Mouse (Mus musculus) heart, postnatal 36 days (tissue): ENCODE measurements around the gene Syt9. TPM values are rescaled to one million over a fixed set of nuclear protein-coding genes. Genes with fewer than 3 reads are reported as not detected.
A peak's percentile ranks its signal among the peaks of the same experiment; 100 is the strongest.

ENCODE experiments used
- DNase-seq, 2 experiments: peaks; one replicate each; pipeline ENCODE4 v3.0.0; 2021 to 2022
- intact Hi-C: fragments of 180-260 bp; cut with DNase I; formaldehyde crosslinking; loops from one replicate; pipeline ENCODE4 v1.15.1; 2025
- total RNA-seq, 2 experiments: library from RNA; stranded (reverse); gene quantifications; 2 replicates each; pipeline ENCODE4 v1.2.3; 2021

Gene Syt9
- total RNA-seq: not detected

DNA sequence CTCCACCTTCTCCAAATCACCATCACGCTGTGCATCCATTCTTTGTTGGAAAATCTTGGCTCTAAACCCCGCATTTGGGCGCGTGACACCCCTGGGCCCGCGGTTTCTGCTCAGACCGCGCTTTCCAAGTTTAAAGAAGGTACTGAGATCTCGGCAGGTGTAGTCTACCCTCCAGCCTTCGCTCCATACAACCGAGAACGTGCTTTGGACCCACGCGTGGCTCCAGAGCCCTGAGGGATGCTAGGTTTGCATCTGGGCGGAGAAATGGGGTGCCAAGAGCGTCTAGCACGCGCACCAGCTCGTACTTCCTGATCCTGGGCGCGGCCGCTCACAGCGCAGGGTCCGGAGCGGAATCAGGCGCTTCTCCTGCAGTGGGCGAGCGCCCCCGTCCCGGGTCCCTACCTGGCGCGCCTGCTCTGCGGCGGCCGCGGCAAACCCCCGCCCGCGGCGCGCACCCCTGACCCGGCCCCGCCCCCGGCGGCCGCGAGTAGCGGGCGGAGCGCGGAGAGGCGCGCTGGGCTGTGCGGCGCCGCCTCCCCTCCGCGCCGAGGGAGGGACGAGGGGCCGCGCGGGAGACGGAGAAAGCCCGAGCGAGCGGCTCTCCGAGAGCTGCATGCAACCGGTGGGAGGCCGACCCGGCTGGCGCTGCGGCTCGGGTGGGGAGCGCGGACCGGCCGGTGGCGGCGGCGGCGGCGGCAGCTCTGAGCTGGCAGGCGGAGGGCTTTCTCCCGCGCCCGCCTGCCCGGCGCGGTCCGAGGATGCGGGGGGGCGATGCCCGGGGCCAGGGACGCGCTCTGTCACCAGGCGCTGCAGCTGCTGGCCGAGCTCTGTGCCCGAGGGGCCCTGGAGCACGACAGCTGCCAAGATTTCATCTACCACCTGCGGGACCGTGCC, at the start of gene Syt9:
Syt9 (plus strand) TSS at position 497 of the 894 bp plus-strand sequence.
- peak; percentile 10 to 17 for DNase-seq
- intact Hi-C loops: no loop called here

- intact Hi-C loops: no loop called here
- no peak for DNase-seq
Observed at GRCm38 (mm10) chr7:107339013-107339412, 31.5 kb upstream of the Syt9 start.

DNA sequence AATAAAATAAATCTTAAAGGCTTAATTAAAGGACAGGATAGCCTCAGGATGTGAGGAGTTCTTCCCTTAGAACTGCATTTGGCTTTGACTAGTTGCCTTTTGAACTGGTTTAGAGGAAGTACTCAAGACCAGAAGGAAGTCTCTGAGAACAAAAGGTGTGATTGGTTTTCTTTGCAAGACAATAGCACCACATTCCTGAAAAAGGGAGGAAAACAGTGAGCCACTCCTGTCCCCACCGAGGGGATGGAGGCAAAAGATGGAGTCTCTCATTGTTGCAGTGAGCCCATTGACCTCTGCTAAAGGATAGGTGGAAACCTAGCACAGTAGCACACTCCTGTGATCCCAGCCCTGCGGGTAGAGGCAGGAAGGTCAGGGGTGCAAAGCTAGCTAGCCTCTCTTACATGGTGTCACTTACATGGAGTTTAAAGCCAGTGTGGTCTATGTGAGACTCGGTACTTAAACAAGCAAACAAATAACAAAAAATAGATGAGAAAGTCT, 30.9 kb upstream of the Syt9 start:
- DNase-seq: no peak
- intact Hi-C loops: no loop called here

DNA sequence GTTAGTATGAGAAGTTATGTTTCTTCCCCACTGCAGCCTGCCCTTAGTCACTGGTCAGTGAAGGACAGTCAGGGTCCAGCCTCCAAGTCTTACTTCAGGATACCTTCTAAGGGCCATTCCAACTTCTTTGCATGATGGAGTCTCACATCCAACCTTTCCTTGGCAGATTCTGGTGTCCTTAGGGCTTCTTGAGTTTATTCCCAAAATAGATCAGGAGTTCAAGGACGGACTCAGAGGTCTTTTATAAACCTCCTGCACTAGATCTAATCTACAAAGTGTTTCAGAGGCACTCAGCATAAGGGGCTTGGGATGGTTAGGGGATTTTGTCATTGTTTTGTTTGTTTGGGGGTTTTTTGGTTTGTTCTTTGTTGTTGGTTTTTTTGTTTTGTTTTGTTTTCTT, 30.3 kb upstream of the Syt9 start:
- no peak for DNase-seq
- intact Hi-C loops: no loop called here

DNA sequence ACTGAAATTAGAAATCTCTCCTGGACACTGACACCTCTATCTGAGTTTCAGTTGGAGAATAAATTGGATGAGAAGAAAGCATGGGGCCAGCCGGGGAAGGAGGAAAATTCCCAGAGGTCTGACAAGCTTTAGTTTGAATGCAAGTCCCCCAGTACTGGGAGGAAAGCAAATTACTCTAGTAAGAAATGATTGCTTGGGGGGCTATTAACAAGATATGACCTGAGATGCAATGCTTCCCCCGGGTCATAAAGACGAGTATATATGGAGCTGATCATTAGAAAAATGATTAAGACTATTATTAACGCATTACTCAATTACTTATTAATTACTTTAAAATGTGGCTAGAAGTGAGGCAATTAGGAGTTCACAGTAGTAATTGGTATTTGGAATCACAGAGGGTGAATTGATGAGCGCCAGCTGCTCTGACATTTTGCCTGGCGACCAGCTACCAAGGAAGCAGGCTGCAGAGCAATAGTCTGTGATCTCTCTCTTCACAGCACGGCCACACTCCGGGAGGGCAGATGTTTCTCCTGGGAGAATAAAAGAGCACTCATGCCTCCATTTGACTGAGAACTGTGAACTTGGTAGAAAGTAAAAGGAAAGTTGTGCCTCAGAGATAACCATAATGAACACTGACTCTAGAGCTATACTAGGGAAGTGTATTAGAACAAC, 28.9 kb upstream of the Syt9 start:
- intact Hi-C loops: no loop called here
- no peak for DNase-seq

DNA sequence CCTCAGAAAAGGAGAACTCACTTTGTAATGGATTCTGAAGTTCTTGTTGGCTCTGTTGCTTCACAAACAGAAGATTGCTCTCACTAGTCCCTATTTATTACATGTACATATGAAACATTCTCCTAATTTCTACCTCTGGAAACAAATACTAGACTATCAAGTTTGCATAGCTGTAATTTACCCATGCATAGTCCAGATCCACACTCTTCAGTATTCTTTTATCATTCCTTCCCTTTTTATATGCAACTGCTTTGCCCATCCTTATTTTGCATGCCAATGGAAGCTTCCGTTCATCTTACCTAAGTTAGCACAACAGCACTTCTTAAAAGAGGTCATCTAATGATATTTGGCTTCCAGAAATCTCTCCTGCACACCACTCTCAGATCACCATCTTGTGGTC, 21.3 kb upstream of the Syt9 start:
- DNase-seq: no peak

DNA sequence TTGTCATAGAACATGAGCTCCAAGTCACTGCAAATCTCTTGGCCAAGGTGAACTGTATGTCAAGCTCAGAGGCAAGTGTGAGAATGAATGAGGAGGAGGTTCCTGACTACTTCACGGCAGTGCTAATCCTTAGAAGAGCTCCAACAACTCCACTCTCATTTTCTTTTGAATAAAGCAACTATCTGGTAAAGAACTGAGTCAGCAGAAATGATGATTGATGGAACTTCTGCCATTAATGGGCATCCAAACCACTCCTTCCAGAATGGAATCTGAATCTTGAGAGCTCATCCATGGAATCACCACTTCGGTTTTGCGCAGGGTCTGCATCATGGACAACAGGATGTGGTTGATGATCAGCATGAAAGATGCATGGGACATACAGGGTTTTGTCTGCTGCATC, 8.4 kb upstream of the Syt9 start:
- DNase-seq: no peak
- intact Hi-C loops: no loop called here

More for the DNA sequence above, 21.3 kb upstream of the Syt9 start:
- intact Hi-C loops: no loop called here

- intact Hi-C loops: no loop called here
- no peak for DNase-seq
Observed at GRCm38 (mm10) chr7:107362634-107363033, 7.9 kb upstream of the Syt9 start.

DNA sequence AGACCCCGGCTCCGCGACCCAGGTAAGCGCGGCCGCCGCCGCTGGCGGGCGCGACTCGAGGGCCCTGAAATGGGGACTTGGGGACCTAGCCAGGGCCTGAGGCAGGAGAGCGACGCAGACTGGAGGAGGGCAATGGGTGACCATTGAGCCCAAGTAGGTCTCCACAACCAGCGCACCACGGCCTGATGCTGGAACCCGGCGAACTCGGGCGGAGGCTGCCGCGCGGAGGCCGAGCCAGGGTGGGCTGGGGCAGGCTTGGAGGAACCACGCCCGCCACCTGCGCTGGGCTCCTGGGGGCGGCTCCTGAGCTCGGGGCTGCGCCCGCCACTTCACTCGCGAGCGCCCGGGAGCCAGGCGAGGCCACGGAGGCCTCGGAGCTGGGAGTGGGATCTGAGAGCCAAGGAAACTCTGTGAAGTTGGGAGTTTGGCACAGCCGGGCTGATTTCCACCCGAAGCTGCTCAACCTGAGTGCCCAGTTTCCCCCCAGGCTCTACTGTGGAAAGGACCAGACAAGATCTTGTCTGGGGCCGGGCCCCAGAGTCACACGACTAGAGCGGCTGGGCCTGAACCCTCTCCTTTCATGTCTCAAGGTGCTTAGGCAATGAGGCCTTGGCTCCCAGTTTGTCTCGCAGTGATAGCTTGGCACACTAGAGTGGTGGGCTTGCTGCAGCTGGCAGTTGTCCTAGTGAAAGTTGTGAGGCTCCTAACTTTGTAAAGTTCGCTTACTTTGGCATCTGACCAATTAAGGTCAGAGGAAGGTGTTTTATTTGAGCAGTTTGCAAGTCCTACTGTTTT, 795 bp downstream of the Syt9 start:
- intact Hi-C loops: no loop called here
- no peak for DNase-seq

DNA sequence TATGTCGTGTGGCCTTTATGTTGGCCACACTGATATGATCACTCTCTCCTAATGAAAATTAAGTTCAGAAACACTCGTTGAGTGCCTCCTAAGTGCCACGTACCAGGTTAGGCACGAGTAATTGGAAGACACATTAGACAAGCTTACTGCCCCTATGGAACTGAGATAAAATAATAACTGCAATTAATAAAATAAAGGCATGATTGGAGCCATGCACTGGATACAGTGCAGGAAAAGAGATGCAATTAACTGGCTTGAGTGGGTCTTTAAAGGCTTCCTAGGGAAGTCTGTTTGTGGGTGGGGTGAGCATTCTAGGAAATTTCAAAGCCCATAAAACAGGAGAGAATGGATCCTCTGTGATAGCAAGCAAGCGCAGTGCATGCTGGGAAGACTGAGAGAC, 10.0 kb downstream of the Syt9 start:
- no peak for DNase-seq
- intact Hi-C loops: no loop called here

DNA sequence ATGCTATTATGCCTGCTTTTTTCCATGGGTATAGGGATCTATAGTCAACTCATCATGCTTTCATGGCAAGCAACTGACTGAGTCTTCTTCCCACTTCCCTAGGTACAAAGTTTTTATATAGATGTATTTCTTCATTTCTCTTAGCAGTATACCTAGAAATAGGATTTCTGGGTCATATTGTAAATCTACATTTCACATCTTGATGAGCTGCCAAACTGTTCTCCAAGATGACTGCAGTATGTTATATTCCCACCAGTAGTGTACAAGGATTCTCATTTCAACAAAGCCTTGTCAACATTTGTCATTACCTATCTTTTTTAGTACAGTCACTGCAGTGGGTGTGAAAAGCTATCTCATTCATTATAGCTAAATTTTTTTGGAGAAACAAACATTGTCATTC, 19.1 kb downstream of the Syt9 start:
- DNase-seq: no peak
- intact Hi-C loops: no loop called here

DNA sequence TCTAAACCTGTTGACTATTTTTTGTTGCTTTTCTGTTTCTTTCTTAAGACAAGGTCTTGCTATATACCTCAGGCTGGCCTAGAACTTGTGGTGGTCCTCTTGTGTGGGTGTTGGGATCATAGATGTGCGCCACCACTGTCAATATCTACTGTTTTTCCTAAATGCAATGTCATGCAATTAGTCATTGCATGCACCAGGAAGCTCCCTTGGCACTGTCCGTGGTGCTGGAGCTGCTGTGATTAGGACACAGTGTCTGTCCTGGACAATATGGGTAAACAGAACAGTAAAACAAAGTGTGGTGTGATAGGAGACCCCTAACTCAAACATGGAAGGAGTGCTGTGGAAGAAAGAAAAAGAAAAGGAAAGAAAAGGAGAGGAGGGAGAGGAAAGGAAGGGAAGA, 22.2 kb downstream of the Syt9 start:
- intact Hi-C loops: no loop called here
- no peak for DNase-seq

- intact Hi-C loops: no loop called here
- no peak for DNase-seq
Observed at GRCm38 (mm10) chr7:107400061-107400799, 29.7 kb downstream of the Syt9 start.

DNA sequence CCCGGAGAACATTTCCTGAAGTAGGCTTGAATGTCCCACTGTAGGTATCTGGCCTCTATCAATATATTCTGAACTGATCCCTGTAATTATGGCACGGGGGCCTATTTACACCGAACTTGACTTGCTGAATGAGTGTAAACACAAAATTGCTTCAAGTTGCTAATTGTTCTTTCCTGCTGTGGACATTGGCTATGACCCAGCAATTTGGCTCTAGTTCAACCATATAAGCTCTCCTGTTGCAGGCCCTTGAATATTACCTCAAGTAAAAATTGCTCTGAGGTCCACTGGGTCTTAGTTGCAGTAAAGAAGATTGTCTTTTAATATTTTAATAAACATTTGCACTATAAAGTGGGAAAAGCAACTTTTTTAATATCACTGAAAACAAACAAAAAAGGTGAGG, 32.7 kb downstream of the Syt9 start:
- intact Hi-C loops: no loop called here
- no peak for DNase-seq

DNA sequence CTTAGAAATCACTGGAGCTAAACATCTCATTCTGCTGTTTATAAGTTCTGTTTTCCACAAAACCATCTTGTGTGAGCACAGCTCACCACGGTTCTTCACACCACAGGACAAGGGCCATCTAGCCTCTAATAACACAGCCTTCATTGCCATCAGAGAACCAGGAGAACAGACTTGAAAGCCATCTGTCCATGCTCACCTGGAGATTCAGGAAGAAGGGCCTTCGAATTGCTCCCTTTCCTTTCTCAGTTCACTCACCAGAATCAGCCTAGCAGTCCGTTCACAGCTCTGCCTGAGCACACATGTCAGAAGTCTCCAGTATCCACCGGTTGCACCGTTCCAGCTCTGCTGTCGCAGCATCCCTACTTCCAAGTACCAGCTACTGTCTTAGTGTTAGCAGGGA, 44.4 kb downstream of the Syt9 start:
- intact Hi-C loops: no loop called here
- DNase-seq: no peak

GRCm38 (mm10) chr7:107417043-107417850, 46.7 kb downstream of the Syt9 start:
- no peak for DNase-seq
- intact Hi-C loops: no loop called here

DNA sequence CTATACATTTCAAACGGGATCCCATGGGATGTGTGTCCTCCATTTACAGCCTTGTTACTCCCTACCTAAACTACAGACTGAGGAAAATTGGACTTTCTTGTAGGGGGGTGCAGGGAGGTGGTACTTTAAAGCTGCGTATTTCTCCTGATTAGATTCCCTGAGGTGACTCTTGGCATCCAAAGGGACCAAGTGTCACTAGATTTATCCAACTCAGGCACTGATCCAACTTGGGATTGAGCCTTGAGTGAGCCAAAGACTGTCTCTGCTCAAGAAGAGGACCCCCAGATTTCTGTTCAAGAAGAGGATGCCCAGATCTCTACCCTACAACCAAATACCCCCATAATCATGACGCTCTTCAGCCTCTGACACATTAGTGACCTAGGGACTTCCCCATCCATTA, 66.9 kb downstream of the Syt9 start:
- intact Hi-C loops: no loop called here
- no peak for DNase-seq

DNA sequence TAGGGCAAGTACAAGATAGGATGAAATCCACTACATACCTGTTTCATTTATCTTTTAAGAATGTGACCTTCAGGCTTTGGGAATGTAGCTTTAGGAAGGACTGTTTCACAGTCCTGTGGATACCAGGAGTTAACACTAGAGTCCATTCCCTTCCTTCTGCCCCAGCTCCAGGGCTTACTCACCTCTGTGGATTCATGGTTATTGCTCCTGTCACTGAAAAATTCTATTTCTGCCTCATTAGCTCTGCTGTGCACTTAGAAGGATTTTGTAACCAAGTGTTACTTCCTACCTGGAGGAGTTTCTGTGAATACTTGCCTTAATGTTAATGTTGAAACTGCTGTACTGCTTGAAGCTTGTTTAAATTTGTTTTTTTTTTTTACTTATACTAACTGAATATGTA, 74.1 kb downstream of the Syt9 start:
- intact Hi-C loops: no loop called here
- DNase-seq: no peak

- no peak for DNase-seq
- intact Hi-C loops: no loop called here
Observed at GRCm38 (mm10) chr7:107454660-107455059, 84.1 kb downstream of the Syt9 start.

- DNase-seq: no peak
Observed at GRCm38 (mm10) chr7:107455118-107455521, 84.6 kb downstream of the Syt9 start.

More at GRCm38 (mm10) chr7:107455118-107455521, 84.6 kb downstream of the Syt9 start:
- intact Hi-C loops: no loop called here
